Mouse (Mus musculus): Measurements from ENCODE around the gene Btbd35f26. TPM values are rescaled to one million over a fixed set of nuclear protein-coding genes. Genes with fewer than 3 reads are reported as not detected.
"Not testable (repeated sequence)": the region's sequence is repeated elsewhere in the genome, so short reads cannot be mapped to it uniquely, and the experiment has no call there.

Btbd35f26 gene
- not detected in 2 replicates for polyA plus RNA-seq (2016; fragmentation: Nextera tagmentation; extraction: Ambion mirVana)

GRCm38 (mm10) chrX:31336154-31336553 lies at the start of gene Btbd35f26:
Gene Btbd35f26, plus strand, starts transcription at chrX:31336454.
- H3K4me3 ChIP-seq; H3K4me1 ChIP-seq; H3K9me3 ChIP-seq; H3K9ac ChIP-seq; H3K4me2 ChIP-seq (replicated peaks); ATAC-seq (ENCODE audit: low FRiP score, low read depth); H3K27ac ChIP-seq; H3K27me3 ChIP-seq (replicated peaks); H3K36me3 ChIP-seq: not testable (repeated sequence)
- no CpG with 5 or more reads among the region's 4 CpGs for WGBS

GRCm38 (mm10) chrX:31341924-31342323 lies 5.7 kb downstream of the Btbd35f26 start:
- H3K36me3 ChIP-seq; H3K9ac ChIP-seq; H3K4me3 ChIP-seq; H3K9me3 ChIP-seq; H3K27ac ChIP-seq; H3K27me3 ChIP-seq (replicated peaks); H3K4me1 ChIP-seq; H3K4me2 ChIP-seq (replicated peaks); ATAC-seq (ENCODE audit: low FRiP score, low read depth): not testable (repeated sequence)
- 73% methylated on average over 3 of the region's 4 CpGs for WGBS

- not testable (repeated sequence) for H3K4me3 ChIP-seq; ATAC-seq (ENCODE audit: low FRiP score, low read depth); H3K36me3 ChIP-seq; H3K4me2 ChIP-seq (replicated peaks); H3K4me1 ChIP-seq; H3K9me3 ChIP-seq; H3K27me3 ChIP-seq (replicated peaks); H3K27ac ChIP-seq; H3K9ac ChIP-seq
- no CpG with 5 or more reads among the region's 4 CpGs for WGBS
Observed at GRCm38 (mm10) chrX:31383818-31384217, 47.6 kb downstream of the Btbd35f26 start, which contains the start of gene Btbd35f19. Gene Btbd35f19, minus strand, starts transcription at chrX:31383918.

Other genes with a start within 250 kb of the Btbd35f26 start
- gene Btbd35f29, start 218.8 kb upstream of the Btbd35f26 start, polyA plus RNA-seq (2016; fragmentation: Nextera tagmentation; extraction: Ambion mirVana): not detected in 2 replicates
- not detected in 2 replicates for gene Spin2f, start 82.6 kb upstream of the Btbd35f26 start, polyA plus RNA-seq (2016; fragmentation: Nextera tagmentation; extraction: Ambion mirVana)
- gene Btbd35f19, start 47.5 kb downstream of the Btbd35f26 start, polyA plus RNA-seq (2016; fragmentation: Nextera tagmentation; extraction: Ambion mirVana): not detected in 2 replicates
- not detected in 2 replicates for gene Gm21883, start 237.8 kb downstream of the Btbd35f26 start, polyA plus RNA-seq (2016; fragmentation: Nextera tagmentation; extraction: Ambion mirVana)

Measured in neural tube, embryonic 12.5 days (tissue).